Mouse (Mus musculus): ENCODE results near the gene 5730409E04Rik. TPM values are rescaled to one million over a fixed set of nuclear protein-coding genes. Genes with fewer than 3 reads are reported as not detected.

5730409E04Rik gene
- polyA plus RNA-seq, 1 experiment from 2014 or later: 4.1 TPM

DNA sequence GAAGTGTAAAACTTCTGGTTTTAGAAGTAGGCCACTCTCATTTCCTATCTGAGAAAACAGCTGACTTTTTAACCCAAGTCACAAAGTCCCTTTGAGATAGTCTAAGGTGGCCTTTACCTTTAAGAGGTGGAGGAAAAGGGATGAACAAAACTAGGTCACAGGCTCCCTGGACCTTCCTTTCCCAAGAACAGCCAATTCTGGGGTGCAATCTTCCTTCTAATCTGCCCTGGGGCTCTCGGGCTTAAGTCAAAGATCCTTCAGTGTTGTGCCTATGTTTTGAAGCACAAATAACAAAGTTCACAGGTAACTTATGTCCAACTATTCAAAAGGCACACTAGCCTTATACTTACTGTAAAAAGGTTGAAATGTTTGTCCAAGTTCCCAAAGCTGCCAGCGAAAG, 5.5 kb upstream of the 5730409E04Rik start:
- peaks cover 16% of the 10 kb centered on the region for H3K4me1 ChIP-seq
- H3K4me3 ChIP-seq: no peak overlapping the region
- no peak overlapping the region for H3K9ac ChIP-seq
- no peak for ATAC-seq (ENCODE audit: insufficient number of reproducible peaks, low FRiP score, low TSS enrichment, low read depth)
- WGBS: 79% methylated on average over 2 of the region's 2 CpGs
- no peak overlapping the region for H3K4me2 ChIP-seq
- H3K27ac ChIP-seq: no peak overlapping the region
- H3K27me3 ChIP-seq: no peaks in the 10 kb centered on the region
- H3K36me3 ChIP-seq: no peaks in the 10 kb centered on the region
- no peaks in the 10 kb centered on the region for H3K9me3 ChIP-seq

DNA sequence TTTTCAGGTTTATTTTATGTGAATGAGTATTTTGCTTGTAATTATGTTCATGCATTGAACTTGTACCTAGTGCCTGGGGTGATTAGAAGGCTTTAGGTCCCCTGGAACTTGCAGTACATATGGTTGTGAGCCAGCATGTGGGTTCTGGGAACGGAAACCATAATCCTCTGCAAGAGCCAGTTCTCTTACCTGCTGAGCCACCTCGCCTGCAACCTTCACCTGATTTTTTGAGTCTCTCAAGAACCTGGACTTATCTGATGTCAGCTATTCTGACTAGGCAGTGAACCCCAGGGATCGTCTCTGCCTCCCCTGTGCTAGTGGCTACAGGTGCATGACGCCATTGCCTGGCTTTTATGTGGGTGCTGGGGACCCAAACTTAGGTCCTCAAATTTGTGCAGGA, 3.9 kb upstream of the 5730409E04Rik start:
- H3K27me3 ChIP-seq: no peaks in the 10 kb centered on the region
- no peak overlapping the region for H3K9ac ChIP-seq
- no peak overlapping the region for H3K4me3 ChIP-seq
- H3K4me1 ChIP-seq: peaks cover 20% of the 10 kb centered on the region
- no peaks in the 10 kb centered on the region for H3K36me3 ChIP-seq
- ATAC-seq (ENCODE audit: insufficient number of reproducible peaks, low FRiP score, low TSS enrichment, low read depth): no peak
- no peaks in the 10 kb centered on the region for H3K9me3 ChIP-seq
- 80% methylated on average over 4 of the region's 4 CpGs for WGBS
- H3K27ac ChIP-seq: no peak overlapping the region
- no peak overlapping the region for H3K4me2 ChIP-seq

DNA sequence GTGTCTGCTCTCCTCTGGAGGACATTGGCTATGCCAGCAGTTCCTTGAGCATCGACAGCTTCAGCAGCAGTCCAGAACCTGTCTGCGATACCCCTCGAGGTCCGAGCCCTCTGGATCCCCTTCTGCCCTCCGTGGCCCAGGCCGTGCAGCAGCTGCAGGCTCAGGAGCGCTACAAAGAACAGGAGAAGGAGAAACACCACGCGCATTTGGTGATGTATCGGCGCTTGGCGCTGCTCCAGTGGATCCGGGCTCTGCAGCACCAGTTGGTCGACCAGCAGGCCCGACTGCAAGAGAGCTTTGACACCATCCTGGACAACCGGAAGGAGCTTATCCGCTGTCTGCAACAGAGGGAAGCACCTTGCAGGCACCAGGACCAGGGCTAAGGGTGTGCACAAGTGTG, 2.4 kb downstream of the 5730409E04Rik start:
- peaks cover 7% of the 10 kb centered on the region; the same call in 1 of the 2 replicates for H3K4me1 ChIP-seq
- no peaks in the 10 kb centered on the region for H3K27me3 ChIP-seq
- WGBS: 88% methylated on average over 17 of the region's 17 CpGs
- H3K9ac ChIP-seq: no peak overlapping the region
- H3K27ac ChIP-seq: no peak overlapping the region
- peaks cover 21% of the 10 kb centered on the region for H3K36me3 ChIP-seq
- ATAC-seq (ENCODE audit: insufficient number of reproducible peaks, low FRiP score, low TSS enrichment, low read depth): no peak
- H3K9me3 ChIP-seq: no peaks in the 10 kb centered on the region
- H3K4me3 ChIP-seq: no peak overlapping the region
- H3K4me2 ChIP-seq: no peak overlapping the region

DNA sequence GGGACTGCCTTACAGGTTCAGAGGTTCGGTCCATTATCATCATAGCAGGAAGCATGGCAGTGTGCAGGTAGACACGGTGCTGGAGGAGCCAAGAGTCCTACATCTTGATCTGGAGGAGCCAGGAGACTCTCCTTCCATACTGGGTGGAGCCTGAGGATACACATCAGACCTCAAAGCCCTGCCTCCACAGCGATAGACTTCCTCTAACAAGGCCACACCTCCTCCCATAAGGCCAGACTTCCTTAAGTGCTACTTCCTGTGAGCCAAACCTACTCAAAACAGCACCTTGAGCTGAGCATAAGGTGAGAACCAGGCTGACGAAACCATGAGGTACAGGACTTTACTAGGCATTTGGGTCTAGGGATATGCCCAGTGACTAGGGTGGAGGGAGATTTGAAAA, 6.7 kb downstream of the 5730409E04Rik start:
- no peak overlapping the region for H3K4me3 ChIP-seq
- no peaks in the 10 kb centered on the region for H3K9me3 ChIP-seq
- H3K4me2 ChIP-seq: no peak overlapping the region
- peaks cover 11% of the 10 kb centered on the region for H3K4me1 ChIP-seq
- peaks cover 21% of the 10 kb centered on the region for H3K36me3 ChIP-seq
- 84% methylated on average over 4 of the region's 4 CpGs for WGBS
- no peak overlapping the region for H3K27ac ChIP-seq
- peaks cover 7% of the 10 kb centered on the region; the same call in 1 of the 2 replicates for H3K27me3 ChIP-seq
- H3K9ac ChIP-seq: no peak overlapping the region
- no peak for ATAC-seq (ENCODE audit: insufficient number of reproducible peaks, low FRiP score, low TSS enrichment, low read depth)

DNA sequence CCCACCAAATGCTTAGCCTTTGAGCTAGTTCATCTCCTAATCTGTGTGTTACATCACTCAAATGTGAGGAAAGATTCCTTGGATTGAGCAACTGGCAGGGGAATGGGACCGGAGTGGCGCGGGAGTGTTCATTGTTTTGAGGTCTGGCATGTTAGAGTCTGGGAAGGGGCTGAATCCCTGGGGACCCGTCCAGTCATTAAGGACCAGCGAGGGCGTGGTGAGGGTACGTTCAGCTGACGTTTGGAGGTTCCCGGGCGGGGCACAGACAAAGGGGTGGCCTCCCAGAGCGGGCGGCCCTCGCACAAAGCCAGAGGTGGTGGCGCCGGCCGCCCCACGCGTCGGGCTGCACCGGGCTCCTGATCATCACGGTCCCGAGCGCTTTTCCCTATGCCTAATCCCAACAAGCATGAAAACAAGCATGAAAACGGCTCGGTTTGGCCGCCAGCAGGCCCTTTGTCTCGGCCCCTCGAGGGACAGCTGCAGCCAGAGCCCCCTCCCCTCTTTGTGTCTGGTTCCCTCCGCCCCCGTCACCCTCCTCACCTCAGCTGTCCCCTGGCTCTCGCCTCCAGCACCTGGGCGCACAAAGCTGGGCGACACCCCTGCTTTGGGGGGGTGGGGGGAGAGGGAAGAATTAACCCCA, 10.2 kb downstream of the 5730409E04Rik start:
- peak overlapping the region; percentile 58 for H3K4me2 ChIP-seq
- no peaks in the 10 kb centered on the region for H3K9me3 ChIP-seq
- no peak overlapping the region for H3K27ac ChIP-seq
- peak overlapping the region; percentile 29 for H3K4me3 ChIP-seq
- peaks cover 11% of the 10 kb centered on the region for H3K4me1 ChIP-seq
- 0 out of 2 replicates have a peak overlapping the region, but pooled peaks have one; percentile 14 for H3K9ac ChIP-seq
- H3K27me3 ChIP-seq: peaks cover 7% of the 10 kb centered on the region; the same call in 1 of the 2 replicates
- 2% methylated on average over 33 of the region's 33 CpGs for WGBS
- H3K36me3 ChIP-seq: 0 out of 2 replicates have a peak, but pooled peaks cover 2% of the 10 kb centered on the region
- ATAC-seq (ENCODE audit: insufficient number of reproducible peaks, low FRiP score, low TSS enrichment, low read depth): peak; percentile 42; the same call in 1 of the 2 replicates

DNA sequence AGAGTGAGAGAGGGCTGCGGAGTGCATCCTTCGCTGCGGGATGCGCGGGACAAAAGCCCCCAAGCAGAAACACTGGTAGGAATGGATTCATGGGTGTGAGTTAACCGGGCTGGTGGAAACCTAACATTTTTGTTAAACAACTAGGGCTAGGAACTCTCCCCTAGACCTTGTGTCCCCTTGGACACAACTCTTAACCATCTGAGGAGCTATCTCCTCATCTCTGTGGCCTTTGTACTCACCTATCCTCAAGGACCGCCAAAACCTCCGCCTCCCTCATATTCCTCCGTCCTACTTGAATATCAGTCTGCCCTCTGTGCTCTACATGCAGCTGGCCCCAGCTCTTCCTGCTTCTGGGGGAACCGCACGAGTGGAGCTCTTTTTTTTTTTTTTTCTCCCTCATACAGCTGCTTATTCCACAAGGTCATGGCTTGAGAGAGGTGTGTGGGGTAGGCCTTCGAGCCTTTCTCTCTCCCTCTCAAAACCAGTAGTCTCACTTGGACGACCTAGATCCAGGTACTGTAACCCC, 10.8 kb downstream of the 5730409E04Rik start:
- Histone ChIP-seq H3K36me3 (no peaks in the 10 kb centered on the region), H3K4me1 (peaks cover 11% of the 10 kb centered on the region), H3K27me3 (peaks cover 7% of the 10 kb centered on the region; the same call in 1 of the 2 replicates), H3K4me3 (peak overlapping the region; percentile 29), H3K9ac (no peak overlapping the region), H3K4me2 (peak overlapping the region; percentile 58), H3K9me3 (no peaks in the 10 kb centered on the region), H3K27ac (no peak overlapping the region)
- ATAC-seq (ENCODE audit: insufficient number of reproducible peaks, low FRiP score, low TSS enrichment, low read depth): no peak
- WGBS: 28% methylated on average over 13 of the region's 13 CpGs

- H3K4me3 ChIP-seq: peak overlapping the region; percentile 10; the same call in 1 of the 2 replicates
- 3% methylated on average over 23 of the region's 23 CpGs for WGBS
- no peaks in the 10 kb centered on the region for H3K9me3 ChIP-seq
- no peak overlapping the region for H3K27ac ChIP-seq
- H3K36me3 ChIP-seq: no peaks in the 10 kb centered on the region
- H3K4me2 ChIP-seq: peak overlapping the region; percentile 42
- H3K27me3 ChIP-seq: no peaks in the 10 kb centered on the region
- H3K4me1 ChIP-seq: peaks cover 8% of the 10 kb centered on the region
- no peak for ATAC-seq (ENCODE audit: insufficient number of reproducible peaks, low FRiP score, low TSS enrichment, low read depth)
- H3K9ac ChIP-seq: no peak overlapping the region
Observed at GRCm38 (mm10) chr4:126627021-126627681, 17.5 kb downstream of the 5730409E04Rik start.

DNA sequence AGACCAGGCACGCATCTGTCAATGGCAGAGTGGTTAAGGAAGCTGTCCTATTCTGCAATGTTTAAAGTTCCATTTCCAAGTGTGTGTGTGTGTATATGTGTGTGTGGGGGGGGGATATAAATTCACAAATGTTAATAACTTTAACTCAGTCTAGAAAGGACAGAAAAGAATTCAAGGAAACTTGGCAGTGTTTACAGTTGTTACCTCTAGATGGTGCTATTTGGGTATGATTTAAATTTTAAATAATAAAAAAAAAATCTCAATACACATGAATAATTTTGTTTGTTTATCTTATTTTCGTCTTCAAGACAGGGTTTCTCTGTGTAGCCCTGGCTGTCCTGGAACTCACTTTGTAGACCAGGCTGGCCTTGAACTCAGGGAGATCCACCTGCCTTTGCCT, 22.3 kb downstream of the 5730409E04Rik start:
- ATAC-seq (ENCODE audit: insufficient number of reproducible peaks, low FRiP score, low TSS enrichment, low read depth): no peak
- 52% methylated on average over 2 of the region's 2 CpGs for WGBS
- Histone ChIP-seq H3K9me3 (no peaks in the 10 kb centered on the region), H3K27ac (no peak overlapping the region), H3K4me2 (no peak overlapping the region), H3K4me3 (no peak overlapping the region), H3K9ac (no peak overlapping the region), H3K36me3 (no peaks in the 10 kb centered on the region), H3K27me3 (peaks cover 15% of the 10 kb centered on the region), H3K4me1 (peaks cover 10% of the 10 kb centered on the region)

GRCm38 (mm10) chr4:126632668-126633067, 23.1 kb downstream of the 5730409E04Rik start:
- no peaks in the 10 kb centered on the region for H3K9me3 ChIP-seq
- no peaks in the 10 kb centered on the region for H3K36me3 ChIP-seq
- H3K4me2 ChIP-seq: no peak overlapping the region
- ATAC-seq (ENCODE audit: insufficient number of reproducible peaks, low FRiP score, low TSS enrichment, low read depth): no peak
- WGBS: 63% methylated on average over 3 of the region's 3 CpGs
- no peak overlapping the region for H3K9ac ChIP-seq
- peaks cover 18% of the 10 kb centered on the region for H3K27me3 ChIP-seq
- no peak overlapping the region for H3K27ac ChIP-seq
- H3K4me3 ChIP-seq: no peak overlapping the region
- H3K4me1 ChIP-seq: peaks cover 4% of the 10 kb centered on the region; the same call in 1 of the 2 replicates

- Histone ChIP-seq H3K27ac (no peak overlapping the region), H3K27me3 (peaks cover 27% of the 10 kb centered on the region), H3K9me3 (no peaks in the 10 kb centered on the region), H3K9ac (no peak overlapping the region), H3K4me1 (peaks cover 4% of the 10 kb centered on the region; the same call in 1 of the 2 replicates), H3K36me3 (no peaks in the 10 kb centered on the region), H3K4me3 (no peak overlapping the region), H3K4me2 (no peak overlapping the region)
- ATAC-seq (ENCODE audit: insufficient number of reproducible peaks, low FRiP score, low TSS enrichment, low read depth): no peak
- 22% methylated on average over 11 of the region's 11 CpGs for WGBS
Observed at GRCm38 (mm10) chr4:126636330-126636729, 26.7 kb downstream of the 5730409E04Rik start.

GRCm38 (mm10) chr4:126637446-126637845, 27.8 kb downstream of the 5730409E04Rik start:
- 67% methylated on average over 4 of the region's 4 CpGs for WGBS
- H3K36me3 ChIP-seq: no peaks in the 10 kb centered on the region
- no peak overlapping the region for H3K4me2 ChIP-seq
- no peak overlapping the region for H3K27ac ChIP-seq
- no peak overlapping the region for H3K9ac ChIP-seq
- peaks cover 27% of the 10 kb centered on the region for H3K27me3 ChIP-seq
- H3K4me3 ChIP-seq: no peak overlapping the region
- ATAC-seq (ENCODE audit: insufficient number of reproducible peaks, low FRiP score, low TSS enrichment, low read depth): no peak
- H3K9me3 ChIP-seq: no peaks in the 10 kb centered on the region
- H3K4me1 ChIP-seq: peaks cover 4% of the 10 kb centered on the region; the same call in 1 of the 2 replicates

DNA sequence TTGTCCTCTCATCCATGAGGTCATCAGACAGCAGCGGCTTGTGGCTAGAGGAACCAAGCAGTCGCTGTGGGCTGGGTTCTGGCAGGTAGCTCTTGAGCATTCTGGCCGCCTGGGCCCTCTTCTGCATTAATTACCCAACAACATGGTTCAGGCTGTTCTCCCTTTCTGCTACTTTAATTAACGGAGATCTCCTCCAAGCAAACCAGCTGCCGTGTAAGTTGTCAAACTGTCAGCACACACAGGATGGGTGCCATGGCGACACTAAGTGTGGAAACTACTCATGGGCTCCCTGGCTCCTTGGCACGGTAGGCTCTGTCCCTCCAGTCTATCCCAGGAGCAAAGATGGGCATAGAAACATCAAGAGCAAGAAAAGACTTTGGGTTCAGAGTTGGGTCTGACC, 29.7 kb downstream of the 5730409E04Rik start:
- WGBS: 49% methylated on average over 7 of the region's 7 CpGs
- Histone ChIP-seq H3K4me3 (no peak overlapping the region), H3K4me1 (peaks cover 4% of the 10 kb centered on the region; the same call in 1 of the 2 replicates), H3K36me3 (no peaks in the 10 kb centered on the region), H3K4me2 (no peak overlapping the region), H3K27me3 (peaks cover 27% of the 10 kb centered on the region), H3K9me3 (no peaks in the 10 kb centered on the region), H3K9ac (no peak overlapping the region), H3K27ac (no peak overlapping the region)
- ATAC-seq (ENCODE audit: insufficient number of reproducible peaks, low FRiP score, low TSS enrichment, low read depth): no peak

Measured in limb, embryonic 15.5 days (tissue).